Mouse (Mus musculus) midbrain, embryonic 16.5 days (tissue): ENCODE measurements around the gene Dpagt1. TPM values are rescaled to one million over a fixed set of nuclear protein-coding genes. Genes with fewer than 3 reads are reported as not detected.

Source experiments
- ATAC-seq: fragments of 200-750 bp; cut with Nextera tagmentation; 2 replicates; pipeline ENCODE4 v1.8.0; 2017; ENCODE audit warnings: moderate TSS enrichment
- H3K27ac ChIP-seq: fragments of 300-500 bp; sonication (generic); 2 replicates; pipeline ENCODE4 v1.5.1; 2014; ENCODE audit warnings: mild to moderate bottlenecking, low read length, mixed read lengths
- H3K27me3 ChIP-seq: fragments of 300-500 bp; sonication (generic); 2 replicates; pipeline ENCODE4 v1.6.1; 2014; ENCODE audit warnings: low read depth, low read length, mixed read lengths; ENCODE audit not compliant: control insufficient read depth, insufficient read depth
- H3K36me3 ChIP-seq: fragments of 300-500 bp; sonication (generic); 2 replicates; pipeline ENCODE4 v1.6.1; 2014; ENCODE audit warnings: mild to moderate bottlenecking, low read length, moderate library complexity, mixed read lengths; ENCODE audit not compliant: control insufficient read depth, insufficient read depth
- H3K4me1 ChIP-seq: fragments of 300-500 bp; sonication (generic); 2 replicates; pipeline ENCODE4 v1.6.1; 2014; ENCODE audit warnings: mild to moderate bottlenecking, low read length, mixed read lengths; ENCODE audit not compliant: control insufficient read depth, insufficient read depth
- H3K4me2 ChIP-seq: fragments of 300-500 bp; sonication (generic); 2 replicates; pipeline ENCODE4 v1.6.1; 2014; ENCODE audit warnings: mild to moderate bottlenecking, low read length, mixed read lengths
- H3K4me3 ChIP-seq: fragments of 300-500 bp; sonication (generic); 2 replicates; pipeline ENCODE4 v1.5.1; 2014; ENCODE audit warnings: low read depth, mild to moderate bottlenecking, low read length, moderate library complexity, mixed read lengths
- H3K9ac ChIP-seq: fragments of 300-500 bp; sonication (generic); 2 replicates; pipeline ENCODE4 v1.6.1; 2014; ENCODE audit warnings: low read depth, low read length, mixed read lengths
- H3K9me3 ChIP-seq: fragments of 300-500 bp; sonication (generic); replicated peaks from 2 replicates; pipeline ENCODE4 v1.6.1; 2014; ENCODE audit warnings: mild to moderate bottlenecking, low read length, mixed read lengths; ENCODE audit not compliant: control insufficient read depth, poor library complexity, severe bottlenecking
- WGBS: fragments of 180-500 bp; shearing (Covaris S2); extraction: QIAGEN DNeasy Blood & Tissue Kit; methylation state at CpG from one replicate; pipeline ENCODE4 v1.1.7; 2014; 5-methylcytosine and 5-hydroxymethylcytosine counted together
- polyA plus RNA-seq: library from polyadenylated mRNA; unstranded; fragments of >200 nt; fragmentation: Nextera tagmentation; extraction: Ambion mirVana; gene quantifications from 2 replicates; pipeline ENCODE4 v1.2.1, GENCODE M21; 2015

The Dpagt1 gene
- polyA plus RNA-seq, 1 experiment from 2014 or later: 39.6 TPM

DNA sequence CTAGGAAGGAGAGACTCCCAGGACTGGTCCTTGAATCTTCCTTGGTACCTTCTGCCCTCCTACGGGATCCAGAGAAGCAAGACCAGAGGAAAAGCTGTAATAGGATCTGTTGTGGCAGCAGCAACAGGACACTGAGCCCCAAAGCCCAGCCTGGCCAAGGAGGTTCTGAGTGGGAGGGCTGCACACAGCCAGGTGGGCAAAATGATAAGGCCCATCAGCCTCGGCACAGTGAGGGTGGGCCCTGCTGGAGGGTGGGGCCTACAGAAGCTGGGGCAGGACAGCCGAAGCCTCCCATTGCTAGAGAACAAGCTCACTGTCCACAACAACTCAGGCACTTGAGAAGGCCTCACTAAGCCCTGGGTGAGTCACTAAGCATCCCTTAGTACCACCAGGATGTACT lies 16.4 kb downstream of the Dpagt1 start:
- Histone ChIP-seq H3K4me1 (peaks cover 8% of the 10 kb centered on the region), H3K9me3 (no peaks in the 10 kb centered on the region), H3K27ac (no peak overlapping the region), H3K36me3 (peaks cover 5% of the 10 kb centered on the region; the same call in 1 of the 2 replicates), H3K4me3 (no peak overlapping the region), H3K4me2 (no peak overlapping the region), H3K27me3 (no peaks in the 10 kb centered on the region), H3K9ac (peak overlapping the region; percentile 31; the same call in 1 of the 2 replicates)
- no peak for ATAC-seq
- 76% methylated on average over 3 of the region's 3 CpGs for WGBS

GRCm38 (mm10) chr9:44342605-44343004 lies 16.8 kb downstream of the Dpagt1 start:
- H3K9me3 ChIP-seq: no peaks in the 10 kb centered on the region
- no peak for ATAC-seq
- peaks cover 7% of the 10 kb centered on the region; the same call in 1 of the 2 replicates for H3K36me3 ChIP-seq
- WGBS: 80% methylated on average over 1 of the region's 1 CpGs
- H3K4me3 ChIP-seq: no peak overlapping the region
- no peaks in the 10 kb centered on the region for H3K27me3 ChIP-seq
- H3K9ac ChIP-seq: no peak overlapping the region
- no peak overlapping the region for H3K27ac ChIP-seq
- H3K4me2 ChIP-seq: no peak overlapping the region
- H3K4me1 ChIP-seq: peaks cover 8% of the 10 kb centered on the region

- WGBS: 14% methylated on average over 6 of the region's 6 CpGs
These were observed 17.5 kb downstream of the Dpagt1 start for GRCm38 (mm10) chr9:44343290-44343689.

DNA sequence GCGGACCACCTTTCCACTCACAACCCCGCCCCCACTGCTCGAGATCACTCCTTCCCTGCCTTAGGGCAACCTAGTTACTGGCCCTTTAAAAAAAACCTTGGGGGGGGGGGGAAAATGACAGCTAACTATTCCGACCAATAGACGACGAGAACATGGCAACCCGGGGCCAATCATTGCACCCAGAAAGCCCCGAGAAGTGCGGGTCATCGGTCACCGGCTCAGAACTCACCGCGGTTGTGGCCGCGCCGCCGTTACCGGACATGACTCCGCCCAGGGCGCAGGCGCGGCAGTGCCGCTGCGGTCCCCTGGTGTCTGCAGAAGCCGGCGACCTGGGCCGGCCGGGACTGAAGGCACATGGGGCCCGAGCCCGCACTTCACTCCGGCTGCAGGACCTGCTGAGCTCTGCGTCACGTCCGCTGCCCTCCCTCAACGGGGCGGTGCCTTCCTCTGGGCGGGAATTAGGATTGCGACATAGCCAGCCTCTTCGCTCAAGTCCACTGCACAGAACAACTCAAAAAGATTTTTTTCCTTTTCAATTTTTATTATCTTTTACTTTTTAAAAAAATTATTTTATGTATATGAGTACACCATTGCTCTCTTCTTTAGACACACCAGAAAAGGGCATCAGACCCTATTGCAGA lies 18.1 kb downstream of the Dpagt1 start, which contains the start of gene Hmbs:
Gene Hmbs (minus strand): TSS at position 448 of the 641 bp plus-strand sequence.
- H3K4me2 ChIP-seq: peak within 1 kb of the TSS; percentile 79
- no peaks in the 10 kb centered on the region for H3K9me3 ChIP-seq
- ATAC-seq: peak; percentile 97
- peak within 1 kb of the TSS; percentile 57 for H3K4me3 ChIP-seq
- H3K9ac ChIP-seq: peak within 1 kb of the TSS; percentile 76
- H3K36me3 ChIP-seq: peaks cover 16% of the 10 kb centered on the region
- under 1% methylated on average over 39 of the region's 39 CpGs for WGBS
- no peaks in the 10 kb centered on the region for H3K27me3 ChIP-seq
- peaks cover 6% of the 10 kb centered on the region for H3K4me1 ChIP-seq
- peak within 1 kb of the TSS; percentile 94 for H3K27ac ChIP-seq

More at GRCm38 (mm10) chr9:44343290-44343689, 17.5 kb downstream of the Dpagt1 start:
- peak overlapping the region; percentile 57 for H3K4me3 ChIP-seq
- H3K36me3 ChIP-seq: peaks cover 14% of the 10 kb centered on the region
- H3K9ac ChIP-seq: peak overlapping the region; percentile 76
- peaks cover 6% of the 10 kb centered on the region for H3K4me1 ChIP-seq
- peak overlapping the region; percentile 79 for H3K4me2 ChIP-seq
- H3K27me3 ChIP-seq: no peaks in the 10 kb centered on the region
- peak; percentile 12 for ATAC-seq
- H3K9me3 ChIP-seq: no peaks in the 10 kb centered on the region
- H3K27ac ChIP-seq: peak overlapping the region; percentile 94

- no peak for ATAC-seq
- H3K36me3 ChIP-seq: peaks cover 25% of the 10 kb centered on the region
- peaks cover 6% of the 10 kb centered on the region for H3K4me1 ChIP-seq
- no peaks in the 10 kb centered on the region for H3K9me3 ChIP-seq
- no peak overlapping the region for H3K27ac ChIP-seq
- H3K27me3 ChIP-seq: no peaks in the 10 kb centered on the region
- H3K4me3 ChIP-seq: no peak overlapping the region
- 91% methylated on average over 6 of the region's 6 CpGs for WGBS
- no peak overlapping the region for H3K4me2 ChIP-seq
- no peak overlapping the region for H3K9ac ChIP-seq
These were observed 20.0 kb downstream of the Dpagt1 start for GRCm38 (mm10) chr9:44345570-44346433.

GRCm38 (mm10) chr9:44347166-44347565 lies 21.3 kb downstream of the Dpagt1 start:
- peaks cover 6% of the 10 kb centered on the region for H3K4me1 ChIP-seq
- no peak overlapping the region for H3K4me3 ChIP-seq
- no peaks in the 10 kb centered on the region for H3K27me3 ChIP-seq
- no peak overlapping the region for H3K27ac ChIP-seq
- no peaks in the 10 kb centered on the region for H3K9me3 ChIP-seq
- H3K4me2 ChIP-seq: no peak overlapping the region
- ATAC-seq: no peak
- WGBS: 93% methylated on average over 9 of the region's 9 CpGs
- peaks cover 32% of the 10 kb centered on the region for H3K36me3 ChIP-seq
- no peak overlapping the region for H3K9ac ChIP-seq

DNA sequence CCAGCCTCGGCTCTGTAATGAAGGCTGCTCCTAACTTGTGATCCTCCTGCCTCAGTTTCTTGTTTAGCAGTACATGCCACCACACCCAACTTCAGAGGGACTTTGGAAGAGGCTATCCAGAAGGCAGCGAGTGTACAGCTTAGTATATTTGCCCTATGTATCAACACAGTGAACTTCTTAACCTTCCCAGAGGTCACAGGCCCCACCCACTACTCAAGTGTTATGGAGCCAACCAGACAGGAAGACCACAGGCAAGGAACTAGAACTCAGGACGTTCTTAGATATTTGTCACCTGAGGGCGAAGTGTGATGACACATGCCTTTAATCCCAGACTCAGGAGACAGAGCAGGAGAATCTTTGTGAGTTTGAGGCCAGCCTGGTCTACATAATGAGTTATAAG lies 21.8 kb downstream of the Dpagt1 start:
- WGBS: 93% methylated on average over 4 of the region's 4 CpGs
- no peak for ATAC-seq
- Histone ChIP-seq H3K4me2 (no peak overlapping the region), H3K9me3 (no peaks in the 10 kb centered on the region), H3K9ac (no peak overlapping the region), H3K36me3 (peaks cover 36% of the 10 kb centered on the region), H3K4me1 (peaks cover 6% of the 10 kb centered on the region), H3K27me3 (no peaks in the 10 kb centered on the region), H3K27ac (no peak overlapping the region), H3K4me3 (no peak overlapping the region)

- Histone ChIP-seq H3K36me3 (peaks cover 45% of the 10 kb centered on the region), H3K9ac (no peak overlapping the region), H3K27ac (no peak overlapping the region), H3K4me2 (no peak overlapping the region), H3K9me3 (no peaks in the 10 kb centered on the region), H3K27me3 (no peaks in the 10 kb centered on the region), H3K4me1 (no peaks in the 10 kb centered on the region), H3K4me3 (no peak overlapping the region)
- WGBS: 98% methylated on average over 4 of the region's 4 CpGs
- no peak for ATAC-seq
These were observed 22.7 kb downstream of the Dpagt1 start for GRCm38 (mm10) chr9:44348546-44348945.

DNA sequence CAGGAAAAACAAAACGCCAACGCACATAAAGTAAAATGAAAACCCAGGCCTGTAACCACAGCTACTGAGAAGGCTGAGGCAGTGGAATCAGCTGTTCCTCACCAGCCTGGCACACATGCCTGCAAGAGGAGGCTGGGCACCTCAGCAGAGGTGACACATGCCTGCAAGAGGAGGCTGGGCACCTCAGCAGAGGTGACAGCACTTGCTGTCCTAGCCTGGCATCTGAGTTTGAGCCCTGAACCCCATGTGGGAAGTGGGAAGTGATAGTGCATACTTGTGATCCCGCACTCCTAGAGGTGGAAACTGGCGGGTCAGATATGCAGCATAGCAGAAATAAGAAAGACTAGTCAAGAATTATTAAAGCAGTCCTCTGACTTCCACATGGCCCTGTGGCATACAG lies 25.6 kb downstream of the Dpagt1 start:
- peaks cover 70% of the 10 kb centered on the region for H3K36me3 ChIP-seq
- ATAC-seq: no peak
- H3K4me1 ChIP-seq: no peaks in the 10 kb centered on the region
- H3K4me2 ChIP-seq: no peak overlapping the region
- 99% methylated on average over 4 of the region's 4 CpGs for WGBS
- H3K27me3 ChIP-seq: no peaks in the 10 kb centered on the region
- no peak overlapping the region for H3K4me3 ChIP-seq
- no peak overlapping the region for H3K9ac ChIP-seq
- no peaks in the 10 kb centered on the region for H3K9me3 ChIP-seq
- H3K27ac ChIP-seq: no peak overlapping the region
